Mouse (Mus musculus): ENCODE data around the gene Rnf150.

- TF ChIP-seq POLR2A (IDR thresholded peaks at IDR 0.05; ENCODE audit: low read depth, low read length) (no peak), CTCF (conservative IDR thresholded peaks at IDR 0.05 in 1 of 2, IDR thresholded peaks at IDR 0.05 in 1 of 2; ENCODE audit: low read depth in 2 of 2, low read length in 2 of 2) (no peak), RAD21 (IDR thresholded peaks at IDR 0.05; ENCODE audit: low read depth, low read length) (no peak), MYC (IDR thresholded peaks at IDR 0.05; ENCODE audit: low read depth, low read length) (no peak), ZMIZ1 (IDR thresholded peaks at IDR 0.05; ENCODE audit: low read depth, low read length) (no peak), UBTF (IDR thresholded peaks at IDR 0.05; ENCODE audit: low read depth, low read length) (no peak), RCOR1 (conservative IDR thresholded peaks at IDR 0.05; ENCODE audit: low read depth, low read length) (no peak), HCFC1 (IDR thresholded peaks at IDR 0.05; ENCODE audit: low read depth, low read length) (no peak), NELFE (IDR thresholded peaks at IDR 0.05; ENCODE audit: low read depth, low read length) (no peak), SIN3A (IDR thresholded peaks at IDR 0.05; ENCODE audit: low read length) (no peak), USF2 (conservative IDR thresholded peaks at IDR 0.05; ENCODE audit: low read depth, low read length) (no peak)
Observed at GRCm38 (mm10) chr8:82959980-82960610, 96.9 kb downstream of the Rnf150 start.

Measured in CH12.LX (cell line).